Mouse (Mus musculus): ENCODE measurements at regions not wholly inside any gene's neighbourhood (a gene's known extent, or its start where the extent isn't known, plus 50 kb on each side); places are given as distances from the start of the nearest gene placed in this dataset.
"Not testable (repeated sequence)": the region's sequence is repeated elsewhere in the genome, so short reads cannot be mapped to it uniquely, and the experiment has no call there.

DNA sequence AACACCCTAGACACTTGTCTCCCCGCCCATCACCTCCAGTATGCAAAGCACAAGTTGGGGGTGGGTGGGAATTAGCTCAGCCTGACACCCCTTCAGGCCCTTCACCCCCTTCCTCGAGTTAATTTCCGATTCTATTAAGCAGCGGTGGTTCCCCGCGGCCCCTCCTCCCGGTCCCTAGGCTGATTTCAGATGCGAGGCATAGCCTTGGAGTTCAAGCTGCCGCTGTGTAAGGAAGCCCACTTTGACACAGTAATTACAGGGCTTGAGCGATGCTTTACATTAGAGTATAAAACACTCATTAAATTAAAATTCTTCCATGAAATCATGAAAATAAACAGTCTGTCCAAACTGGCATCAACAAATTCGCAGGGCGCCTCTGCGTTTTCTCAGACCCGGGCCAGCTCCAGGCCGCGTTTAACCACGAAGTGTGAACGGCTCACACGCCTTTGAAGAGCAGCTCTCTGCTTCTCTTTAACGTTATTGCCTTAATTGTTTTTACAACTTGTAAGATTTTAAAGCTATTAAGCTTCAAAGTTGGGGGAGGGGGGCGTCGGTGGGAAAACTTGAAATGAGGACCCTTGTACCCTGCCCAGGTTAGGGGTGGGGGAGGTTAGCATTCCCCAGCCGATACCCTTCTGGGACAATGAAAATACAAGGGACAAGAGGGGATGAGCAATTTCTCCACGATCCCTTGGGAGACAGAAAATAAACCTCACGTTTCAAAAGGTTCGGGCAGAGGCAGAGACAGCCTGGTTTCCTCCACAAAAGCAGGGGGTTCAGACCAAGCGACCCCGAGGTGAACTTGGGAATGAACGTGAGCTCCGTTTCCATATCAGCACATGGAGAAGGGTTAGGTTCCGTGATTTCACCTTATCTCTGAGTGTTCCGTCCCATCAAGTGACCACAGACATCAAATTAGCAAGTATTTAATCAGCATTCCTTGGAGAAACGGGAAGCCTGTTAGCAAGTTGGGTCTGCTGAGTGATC lies 114.4 kb downstream of the Dicer1 start:
- no peak for DNase-seq
- intact Hi-C loops (cut with DNase I; ENCODE audit: low total_unique reads): no loop called here

- no peak for DNase-seq
- intact Hi-C loops (cut with DNase I; ENCODE audit: low total_unique reads): no loop called here
Measured at GRCm38 (mm10) chr12:104636474-104636873, 115.3 kb downstream of the Dicer1 start.

GRCm38 (mm10) chr12:104634818-104635217 lies 116.9 kb downstream of the Dicer1 start:
- intact Hi-C loops (cut with DNase I; ENCODE audit: low total_unique reads): no loop called here
- no peak for DNase-seq

DNA sequence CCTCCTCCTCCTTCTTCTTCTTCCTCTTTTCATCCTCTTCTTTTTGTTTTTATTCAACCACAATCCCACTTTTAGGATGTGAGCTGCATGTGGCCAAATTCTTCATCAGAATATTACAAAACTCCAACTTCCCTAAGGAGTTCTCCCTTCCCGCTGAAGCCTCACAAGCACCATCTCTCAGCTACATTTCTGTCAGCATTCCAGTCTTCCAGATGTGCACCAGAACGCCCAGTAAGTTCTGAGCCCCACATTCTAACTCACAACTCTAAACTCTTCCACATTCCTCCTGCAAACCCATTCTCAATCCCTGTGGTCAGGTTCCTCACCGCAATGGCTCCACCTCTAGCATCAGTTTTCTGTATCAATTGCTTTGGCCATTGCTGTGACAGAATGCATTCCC lies 121.2 kb downstream of the Dicer1 start:
- intact Hi-C loops (cut with DNase I; ENCODE audit: low total_unique reads): no loop called here
- no peak for DNase-seq

DNA sequence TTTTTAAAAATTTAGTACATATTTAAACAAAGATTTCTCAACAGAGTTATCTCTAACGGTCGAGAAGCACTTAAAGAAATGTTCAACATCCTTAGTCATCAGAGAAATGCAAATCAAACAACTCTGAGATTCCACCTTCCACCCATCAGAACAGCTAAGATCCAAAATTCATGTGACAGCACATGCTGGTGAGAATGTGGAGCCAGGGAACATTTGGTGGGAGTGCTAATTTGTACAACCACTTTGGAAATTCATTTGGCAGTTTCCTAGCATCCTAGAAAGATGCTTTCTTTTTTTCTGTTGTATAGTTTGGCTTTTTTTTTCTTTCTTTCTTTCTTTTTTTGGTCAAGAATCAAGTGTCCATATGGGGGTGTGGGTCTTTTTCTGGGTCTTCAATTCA lies 122.3 kb downstream of the Dicer1 start:
- DNase-seq: no peak
- intact Hi-C loops (cut with DNase I; ENCODE audit: low total_unique reads): no loop called here

GRCm38 (mm10) chr12:104626054-104626453 lies 125.7 kb downstream of the Dicer1 start:
- intact Hi-C loops (cut with DNase I; ENCODE audit: low total_unique reads): no loop called here
- DNase-seq: no peak

DNA sequence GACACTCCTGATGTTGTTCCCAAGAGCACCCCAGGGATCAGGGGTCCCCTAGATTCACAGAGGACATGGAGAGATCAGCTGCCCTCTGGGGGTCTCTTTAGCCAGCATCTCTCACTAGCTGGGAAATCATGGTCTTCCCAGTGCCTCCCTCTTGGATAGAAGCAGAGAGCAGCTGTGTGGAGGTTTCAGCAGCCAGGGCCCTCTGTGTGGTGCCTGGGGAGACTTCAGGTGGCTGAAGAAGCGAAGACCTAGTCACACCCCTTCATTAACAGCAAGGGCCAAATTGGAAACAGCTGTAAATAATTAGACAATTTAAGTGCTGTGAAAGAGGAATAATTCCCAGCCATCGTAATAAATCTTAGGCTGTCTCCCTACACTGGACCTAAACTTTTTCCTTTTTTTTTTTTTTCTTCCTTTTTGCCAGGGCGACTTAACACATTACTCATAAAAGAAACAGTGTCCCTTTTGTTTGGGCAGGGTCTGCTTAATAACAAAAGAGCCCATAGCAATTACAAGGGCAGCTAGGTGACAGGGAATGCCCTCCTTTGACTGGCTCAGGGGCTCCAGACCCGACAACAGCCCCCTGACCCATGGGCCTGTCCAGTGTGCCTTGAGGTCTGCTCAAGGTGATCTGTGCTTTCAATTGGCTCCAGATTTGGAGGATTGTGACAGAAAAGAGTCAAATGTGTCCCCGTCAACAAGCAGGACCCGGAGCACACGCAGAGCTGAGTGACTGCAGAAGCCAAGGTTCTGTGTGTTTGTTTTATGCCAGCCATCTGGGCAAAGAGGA lies 127.7 kb downstream of the Dicer1 start:
- DNase-seq: no peak
- intact Hi-C loops (cut with DNase I; ENCODE audit: low total_unique reads): no loop called here

- no peak for DNase-seq
Measured at GRCm38 (mm10) chr12:104617111-104617725, 134.5 kb downstream of the Dicer1 start.

DNA sequence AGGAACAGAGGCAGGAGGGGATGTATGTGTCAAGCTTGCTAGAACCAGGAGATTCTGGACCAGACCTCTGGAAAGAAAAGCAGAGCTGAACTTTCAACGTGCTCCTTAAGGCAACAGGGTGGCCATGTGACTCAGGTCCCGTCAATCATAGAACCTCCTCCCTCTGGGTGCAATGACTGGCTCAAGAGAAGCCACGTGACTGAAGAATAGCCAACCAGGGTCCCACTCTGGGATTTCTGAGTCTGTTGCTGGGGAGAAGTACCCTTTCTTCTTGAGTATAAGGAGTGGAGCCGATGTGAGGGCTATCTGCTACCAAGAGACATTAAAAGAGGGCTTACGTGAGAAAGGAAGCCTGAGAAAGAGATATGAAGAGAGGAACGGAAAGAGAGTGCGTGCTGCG lies 137.5 kb downstream of the Dicer1 start:
- DNase-seq: no peak
- intact Hi-C loops (cut with DNase I; ENCODE audit: low total_unique reads): no loop called here

More at GRCm38 (mm10) chr12:104617111-104617725, 134.5 kb downstream of the Dicer1 start:
- intact Hi-C loops (cut with DNase I; ENCODE audit: low total_unique reads): no loop called here

DNA sequence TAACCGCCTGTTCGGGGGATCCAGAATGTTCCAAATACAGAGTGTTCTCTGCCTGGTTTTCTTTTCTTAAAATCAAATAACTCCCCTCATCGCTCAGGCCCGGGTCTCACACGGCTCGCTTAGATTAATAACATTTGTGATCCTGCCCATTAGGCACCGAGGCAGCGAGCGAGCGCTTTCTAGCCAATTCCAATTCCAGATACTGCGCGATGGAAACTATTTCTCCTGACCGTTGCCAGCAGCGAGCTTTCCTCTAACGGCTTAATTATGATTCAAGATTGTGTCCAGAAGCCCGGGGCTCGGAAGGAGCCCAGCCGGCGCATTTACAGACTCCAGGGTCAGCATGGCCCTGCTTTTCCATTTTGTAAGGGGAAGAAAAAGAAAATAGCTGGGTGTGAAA lies 136.6 kb upstream of the Gsc start:
- peak; percentile 36 for DNase-seq
- intact Hi-C loops (cut with DNase I; ENCODE audit: low total_unique reads): no loop called here

DNA sequence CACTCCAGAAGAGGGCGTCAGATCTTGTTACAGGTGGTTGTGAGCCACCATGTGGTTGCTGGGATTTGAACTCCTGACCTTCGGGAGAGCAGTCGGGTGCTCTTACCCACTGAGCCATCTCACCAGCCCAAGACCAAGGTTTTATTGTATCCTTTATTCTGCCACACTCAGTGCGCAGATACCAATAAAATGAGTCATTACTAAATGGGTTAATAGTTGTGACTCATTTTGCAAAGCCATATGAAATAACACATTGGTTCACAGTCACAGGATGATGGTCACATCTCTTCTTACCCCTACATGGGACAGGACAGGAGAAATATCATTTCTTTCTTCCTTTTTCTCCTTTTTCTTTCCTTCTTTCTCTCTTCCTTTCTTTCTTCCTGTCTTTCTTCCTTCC lies 135.8 kb upstream of the Gsc start:
- DNase-seq; intact Hi-C loops (cut with DNase I; ENCODE audit: low total_unique reads): not testable (repeated sequence)

DNA sequence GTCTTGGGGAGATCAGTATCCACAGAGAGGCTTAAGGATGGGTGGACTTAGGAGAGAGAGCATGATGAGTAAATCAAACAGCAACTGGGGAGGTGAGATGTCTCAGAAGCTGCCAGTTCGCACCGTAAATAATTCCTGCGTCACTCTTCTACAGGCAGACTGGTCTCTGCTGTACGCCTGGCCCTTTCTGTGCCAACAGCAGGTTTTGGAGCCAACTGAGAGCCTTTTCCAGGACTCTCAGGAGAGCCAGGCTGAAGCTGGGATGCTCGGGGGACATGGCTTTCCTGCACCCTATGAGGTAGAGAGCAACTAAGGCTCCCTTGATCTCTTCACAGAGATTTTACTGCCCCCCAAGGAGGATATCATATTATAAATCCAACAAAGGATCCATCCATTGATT lies 134.3 kb upstream of the Gsc start:
- intact Hi-C loops (cut with DNase I; ENCODE audit: low total_unique reads): no loop called here
- no peak for DNase-seq

DNA sequence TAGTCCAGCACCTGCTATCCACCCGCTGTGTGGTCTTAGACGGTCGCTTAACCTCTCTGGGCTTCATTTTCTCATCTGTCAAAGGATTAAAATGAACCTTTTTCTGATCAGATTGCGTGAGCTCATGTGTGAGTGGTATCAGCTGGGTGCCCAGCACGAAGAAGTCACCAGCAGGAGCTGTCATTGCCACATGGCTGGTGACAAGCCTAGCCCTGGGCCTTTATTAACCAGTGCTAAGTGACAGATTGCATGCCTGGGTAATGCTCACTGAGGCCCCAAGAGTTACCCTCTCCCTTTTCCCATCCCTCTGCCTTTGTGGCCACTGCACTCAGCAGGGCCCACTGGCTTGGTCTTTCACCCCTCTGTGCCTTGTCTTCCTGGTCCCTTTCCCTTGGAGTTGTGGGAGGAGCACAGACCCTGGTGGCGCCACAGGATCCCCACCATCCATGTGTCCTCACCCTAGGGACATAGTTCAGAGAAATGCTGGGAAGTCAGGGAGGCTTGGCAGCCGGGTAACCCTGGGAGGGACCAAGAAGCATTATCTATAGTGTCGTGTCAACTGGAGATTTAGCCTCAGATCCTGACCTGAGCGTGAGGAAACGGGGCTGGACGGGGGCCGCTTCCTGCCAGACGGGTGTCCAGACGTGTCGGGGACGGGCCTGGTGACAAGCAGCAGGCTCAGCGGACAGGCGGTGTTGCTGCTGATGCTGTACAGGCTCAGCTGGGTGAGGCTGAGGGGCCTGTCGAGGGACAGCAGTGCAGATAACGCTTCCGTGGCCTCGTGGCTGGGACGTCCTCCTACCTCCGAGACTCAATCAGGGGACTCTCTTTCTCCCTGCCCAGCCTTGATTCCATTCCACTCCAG lies 132.6 kb upstream of the Gsc start:
- intact Hi-C loops (cut with DNase I; ENCODE audit: low total_unique reads): no loop called here
- DNase-seq: no peak

DNA sequence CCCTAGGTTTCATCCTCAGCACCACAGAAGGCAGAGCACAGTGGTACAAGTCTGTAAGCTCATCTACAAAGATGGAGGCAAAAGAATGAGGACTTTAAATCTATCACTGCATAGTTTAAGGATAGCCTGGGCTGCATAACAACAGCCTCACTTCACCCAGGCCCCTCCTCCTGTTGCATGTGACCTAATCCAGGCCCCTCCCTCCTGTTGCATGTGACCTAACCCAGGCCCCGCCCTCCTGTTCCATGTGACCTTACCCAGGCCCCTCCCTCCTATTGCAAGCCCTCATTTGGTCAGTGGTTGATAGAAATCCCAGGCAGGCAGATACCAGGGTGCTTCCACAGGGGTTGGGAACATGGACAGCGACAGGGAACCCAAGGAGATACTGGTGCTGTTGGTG lies 124.9 kb upstream of the Gsc start:
- DNase-seq: no peak
- intact Hi-C loops (cut with DNase I; ENCODE audit: low total_unique reads): no loop called here

DNA sequence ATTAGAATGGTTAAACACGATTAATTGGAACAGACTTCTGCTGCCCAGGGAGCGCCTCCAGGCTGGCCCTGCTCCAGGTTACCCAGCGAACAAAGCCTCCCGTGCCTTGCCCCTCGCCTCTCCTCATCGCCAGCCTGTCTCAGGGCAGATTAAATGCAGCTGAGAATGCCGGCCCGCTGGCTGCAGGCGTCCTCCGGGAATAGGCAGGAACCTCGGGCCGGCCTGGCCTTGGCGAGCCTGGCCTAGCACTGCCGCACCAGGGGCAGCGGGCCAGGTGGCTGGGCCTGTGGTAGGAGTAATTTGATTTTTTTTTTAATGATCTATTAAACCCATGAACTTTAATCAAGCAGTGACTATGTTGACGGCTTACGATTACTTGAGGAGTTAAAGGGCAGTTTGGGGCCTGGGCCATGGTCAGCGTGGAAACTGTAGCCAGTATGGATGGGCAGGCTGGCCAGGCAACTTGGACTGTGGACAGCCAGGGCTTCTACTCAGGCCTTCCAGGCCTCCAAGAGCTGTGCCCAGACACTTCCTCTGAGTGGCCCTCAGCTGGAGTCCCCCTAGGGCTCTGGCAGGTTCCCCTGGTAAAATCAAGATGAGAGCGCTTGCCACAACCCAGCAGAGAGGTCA lies 120.5 kb upstream of the Gsc start:
- DNase-seq: peak; percentile 70
- intact Hi-C loops (cut with DNase I; ENCODE audit: low total_unique reads): no loop called here

DNA sequence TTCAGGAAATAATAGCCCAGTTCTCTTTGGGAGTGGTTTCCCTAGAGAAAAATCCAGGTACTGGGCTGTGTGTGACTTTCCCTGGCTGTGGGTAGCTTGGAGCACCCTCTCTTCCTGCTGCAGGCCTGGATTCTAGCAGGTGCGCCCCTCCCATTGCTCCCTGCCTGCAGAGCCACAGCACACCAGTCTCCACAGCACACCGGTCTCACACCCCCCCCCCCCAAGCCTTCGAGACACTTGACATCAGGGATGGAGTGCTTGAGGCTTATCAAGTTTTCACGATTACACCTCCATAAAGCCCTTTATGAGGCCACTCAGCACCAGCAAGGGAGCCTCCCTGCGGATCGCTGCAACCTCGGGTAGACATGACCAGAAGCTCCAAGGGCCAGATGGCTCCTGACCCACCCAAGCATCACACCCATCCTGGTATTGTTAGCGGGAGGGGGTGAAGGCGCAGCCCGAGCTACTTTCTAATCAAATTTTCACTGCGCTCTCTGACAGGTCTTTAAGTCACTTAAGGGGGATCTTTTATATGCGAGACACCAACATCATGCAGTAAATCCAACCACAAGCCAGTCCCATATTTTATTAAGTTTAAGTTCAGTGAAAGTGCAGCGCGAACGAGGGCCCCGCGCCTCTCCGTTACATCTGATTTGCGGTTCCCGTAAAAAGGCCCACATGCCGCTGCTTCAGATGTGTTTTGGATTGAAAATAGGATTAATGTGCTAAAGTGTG lies 119.8 kb upstream of the Gsc start:
- intact Hi-C loops (cut with DNase I; ENCODE audit: low total_unique reads): no loop called here
- no peak for DNase-seq

GRCm38 (mm10) chr12:104591571-104591970 lies 118.4 kb upstream of the Gsc start:
- intact Hi-C loops (cut with DNase I; ENCODE audit: low total_unique reads): no loop called here
- DNase-seq: no peak

- no peak for DNase-seq
- intact Hi-C loops (cut with DNase I; ENCODE audit: low total_unique reads): no loop called here
Measured at GRCm38 (mm10) chr12:104590291-104590690, 117.2 kb upstream of the Gsc start.
